Mouse (Mus musculus) neutrophil, adult 5-6 weeks (primary cell): ENCODE measurements around the gene D130052B06Rik. TPM values are rescaled to one million over a fixed set of nuclear protein-coding genes. Genes with fewer than 3 reads are reported as not detected.

Source experiments
- ATAC-seq: fragments of 151-379, 151-347 bp; 2 replicates; pipeline ENCODE4 v1.8.0; 2017; ENCODE audit warnings: mild to moderate bottlenecking, moderate TSS enrichment; ENCODE audit not compliant: insufficient number of reproducible peaks, poor library complexity, low FRiP score, severe bottlenecking; ENCODE audit errors: extremely low read depth
- total RNA-seq: library from RNA; stranded (forward); fragments of 200-1000 nt; gene quantifications from 2 replicates; pipeline ENCODE4 v1.2.3, GENCODE M21; 2017

Gene D130052B06Rik
- total RNA-seq, 1 experiment from 2014 or later = not detected

- no peak for ATAC-seq
Measured at GRCm38 (mm10) chr11:33655861-33656593, 56.9 kb downstream of the D130052B06Rik start.

GRCm38 (mm10) chr11:33660016-33660913, 61.2 kb downstream of the D130052B06Rik start:
- ATAC-seq = no peak

- no peak for ATAC-seq
Measured at GRCm38 (mm10) chr11:33663599-33663998, 64.5 kb downstream of the D130052B06Rik start.

- no peak for ATAC-seq
Measured at GRCm38 (mm10) chr11:33668376-33668775, 69.3 kb downstream of the D130052B06Rik start.

GRCm38 (mm10) chr11:33670105-33670965, 71.2 kb downstream of the D130052B06Rik start:
- no peak for ATAC-seq

Other genes with a start within 250 kb of the D130052B06Rik start
- gene Ranbp17, start 85.6 kb upstream of the D130052B06Rik start, total RNA-seq = not detected in 2 replicates
- gene Gabrp, start 20.3 kb upstream of the D130052B06Rik start, total RNA-seq = not detected in 2 replicates